Mouse (Mus musculus) stomach, postnatal 0 days (tissue): Measurements from ENCODE around the gene Rragd.

Experiments
- CTCF ChIP-seq: IDR thresholded peaks from 2 replicates; pipeline ENCODE4 v1.5.1; 2016; ENCODE audit warnings: antibody characterized with exemption, low read depth, mild to moderate bottlenecking, moderate library complexity
- EP300 ChIP-seq: optimal IDR thresholded peaks from 2 replicates; pipeline ENCODE3; 2016; ENCODE audit warnings: antibody characterized with exemption

DNA sequence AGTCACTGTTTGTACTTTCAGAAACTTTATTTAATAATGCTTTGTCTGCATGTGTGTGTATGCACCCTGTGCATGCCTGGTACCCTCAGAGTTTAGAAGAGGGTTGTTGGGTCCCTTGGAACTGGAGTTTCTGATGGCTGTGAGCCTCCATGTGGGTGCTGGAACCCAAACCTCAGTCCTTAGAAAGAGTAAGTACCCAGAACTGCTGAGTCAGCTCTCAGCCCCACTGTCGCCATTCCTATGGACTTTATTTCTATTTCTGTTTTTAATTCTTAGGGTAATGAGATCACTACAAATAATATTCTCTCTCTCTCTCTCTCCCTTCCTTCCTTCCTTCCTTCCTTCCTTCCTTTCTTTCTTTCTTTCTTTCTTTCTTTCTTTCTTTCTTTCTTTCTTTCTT, 27.2 kb downstream of the Rragd start:
- TF ChIP-seq EP300: no peak
- TF ChIP-seq CTCF: no peak
